Mouse (Mus musculus): Measurements from ENCODE around the gene Gimd1. TPM values are rescaled to one million over a fixed set of nuclear protein-coding genes. Genes with fewer than 3 reads are reported as not detected.

Gimd1 gene
- polyA plus RNA-seq (2015; fragmentation: Nextera tagmentation; extraction: Ambion mirVana): not detected in 2 replicates

DNA sequence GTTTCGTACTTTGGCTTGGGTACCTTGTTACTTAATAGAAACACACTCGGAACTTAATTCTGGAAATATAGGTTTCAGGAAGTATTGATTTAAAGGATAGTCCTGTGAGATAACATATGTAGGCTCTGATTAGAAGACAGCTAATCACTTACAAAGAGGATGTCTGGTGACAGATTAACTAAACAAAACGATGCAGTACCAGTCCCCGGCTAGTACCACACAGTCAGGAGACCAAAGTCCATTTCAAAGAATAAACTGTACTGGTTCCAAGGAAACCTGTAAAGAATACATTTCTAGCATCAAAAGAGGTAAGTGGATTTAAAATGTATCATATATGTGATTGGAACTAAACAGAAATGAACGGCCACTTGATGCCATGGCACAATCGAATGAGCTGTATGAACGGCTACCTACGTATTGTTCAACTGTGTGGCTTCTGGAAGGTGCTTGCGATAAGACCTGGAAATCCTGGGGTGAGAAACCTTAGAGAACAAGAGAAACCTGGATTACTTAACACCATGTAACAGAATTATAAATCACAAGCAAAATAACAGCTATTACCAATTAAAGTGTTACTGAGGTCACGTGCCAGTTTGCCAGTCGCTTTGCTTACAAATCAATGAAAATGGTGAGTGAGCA, at the start of gene Gimd1:
TSS of gene Gimd1 (plus strand) at position 220 of the 639 bp plus-strand sequence.

DNA sequence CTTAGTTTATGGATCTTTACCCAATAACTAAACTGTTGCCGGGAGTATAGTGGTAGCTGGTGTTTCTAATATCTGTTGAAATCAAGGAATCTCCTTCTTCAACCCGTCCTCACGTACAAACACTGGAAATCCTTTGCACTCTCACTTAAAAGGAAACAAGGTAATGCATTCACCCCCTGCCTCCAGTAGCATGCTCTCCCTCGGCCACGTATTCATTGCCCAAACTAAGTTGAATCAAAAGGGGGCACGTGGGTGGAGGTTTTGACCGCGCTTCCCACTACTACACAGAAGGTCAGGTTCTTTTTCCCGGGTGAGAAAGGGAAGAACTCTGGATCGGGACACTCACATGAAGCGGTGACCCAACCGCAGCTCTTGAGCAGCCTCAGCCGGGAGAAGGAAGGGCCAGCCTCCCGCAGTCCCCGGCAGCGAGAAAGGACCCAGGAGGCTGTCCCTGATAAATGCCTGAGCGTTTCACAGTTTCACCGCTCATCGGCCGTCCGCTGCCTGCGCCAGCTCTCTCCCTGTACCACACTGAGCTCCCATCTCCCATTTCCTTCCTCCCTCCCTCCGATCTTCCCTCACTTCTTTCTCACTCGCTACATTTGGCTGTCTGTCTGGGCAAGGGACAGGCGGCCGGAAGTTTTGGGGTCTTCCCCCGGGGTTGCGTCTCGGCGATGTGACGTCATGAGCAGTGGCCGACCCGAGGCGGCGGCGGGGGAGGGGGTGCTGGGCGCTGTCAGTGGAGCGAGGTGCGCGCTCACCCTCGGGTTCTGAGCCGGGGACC, 54.0 kb downstream of the Gimd1 start, which contains the start of gene Tbck:
TSS of gene Tbck (plus strand) at position 698 of the 784 bp plus-strand sequence.

DNA sequence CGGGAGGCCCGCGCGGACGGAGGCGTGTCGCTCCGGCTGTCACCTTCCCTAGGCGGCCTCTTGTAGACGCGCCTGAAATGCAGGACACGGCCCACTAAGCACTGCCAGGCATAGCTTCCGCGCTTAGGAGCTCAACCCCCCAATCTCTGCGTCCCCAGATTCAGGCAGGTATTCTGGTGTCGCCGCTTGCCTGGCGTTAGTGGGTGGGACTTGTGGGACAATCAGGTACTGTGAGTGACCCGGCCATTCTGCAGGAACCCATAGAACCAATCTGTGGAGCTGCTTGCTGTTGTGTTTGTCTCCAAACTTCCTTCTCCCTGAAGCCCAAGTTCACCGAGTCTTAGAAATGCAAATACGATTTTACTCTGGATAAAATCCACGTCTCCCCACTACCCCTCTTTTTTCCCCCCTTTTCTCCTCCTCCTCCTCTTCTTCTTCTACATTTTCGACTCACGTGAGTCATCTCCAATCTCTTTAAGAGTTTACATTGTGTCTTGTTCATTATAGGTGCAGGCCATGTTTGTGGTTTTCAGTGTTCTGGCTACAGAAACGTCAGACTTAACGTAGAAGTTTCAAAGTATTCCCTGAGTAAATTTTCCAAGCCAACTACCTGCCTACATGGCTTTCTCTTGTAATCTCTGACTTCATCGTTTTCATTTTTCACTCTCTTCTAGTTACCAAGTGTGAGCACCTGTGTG, 54.8 kb downstream of the Gimd1 start, which contains the start of gene Aimp1:
TSS of gene Aimp1 (minus strand) at position 140 of the 698 bp plus-strand sequence.

Other genes with a start within 250 kb of the Gimd1 start
- 7.7 and 9.2 TPM in 2 replicates for gene Tbck, start 54.3 kb downstream of the Gimd1 start, polyA plus RNA-seq (2015; fragmentation: Nextera tagmentation; extraction: Ambion mirVana)
- gene Aimp1, start 54.5 kb downstream of the Gimd1 start, polyA plus RNA-seq (2015; fragmentation: Nextera tagmentation; extraction: Ambion mirVana): 48.5 TPM in 2 replicates

Measured in spleen, postnatal 0 days (tissue).